Mouse (Mus musculus) layer of hippocampus, adult 6 months (tissue): ENCODE data around the gene Sobp. TPM values are rescaled to one million over a fixed set of nuclear protein-coding genes. Genes with fewer than 3 reads are reported as not detected.

Source experiments
- long read RNA-seq, 2 experiments: library from polyadenylated mRNA; unstranded; transcript quantifications; one replicate each; pipeline ENCODE4 v2.0.0; 2019 to 2020
- polyA plus RNA-seq: library from polyadenylated mRNA; unstranded; fragments of <200 nt; fragmentation: Nextera tagmentation; gene quantifications from 2 replicates; pipeline ENCODE4 v1.2.3, GENCODE M21; 2021

Sobp gene
- 7.8 and 8.8 TPM in 2 replicates for polyA plus RNA-seq
- long read RNA-seq, experiment 1, partial matches to known transcripts: 18 of 20 reads
- long read RNA-seq, experiment 1, other reads (novel, unspliced or antisense): 2 of 20 reads
- long read RNA-seq, experiment 2, partial matches to known transcripts: 10 of 21 reads
- long read RNA-seq, experiment 2, other reads (novel, unspliced or antisense): 11 of 21 reads

GRCm38 (mm10) chr10:43174326-43175155 lies at the start of gene Sobp, which contains the start of gene 9030612E09Rik:
Gene Sobp (minus strand): TSS chr10:43174530.
Gene 9030612E09Rik (plus strand): TSS chr10:43174704.

GRCm38 (mm10) chr10:43220910-43221625 lies 46.7 kb upstream of the Sobp start, which contains the start of gene Pdss2:
Gene Pdss2 (plus strand): TSS chr10:43221486.

Other genes with a start within 250 kb of the Sobp start
- 0.63 and 1.1 TPM in 2 replicates for gene 9030612E09Rik, start 174 bp upstream of the Sobp start, polyA plus RNA-seq
- 10.9 and 12.0 TPM in 2 replicates for gene Pdss2, start 47.0 kb upstream of the Sobp start, polyA plus RNA-seq